Mouse (Mus musculus): ENCODE results near the gene Pdgfc.
A peak's percentile ranks its signal among the peaks of the same experiment; 100 is the strongest.

Gene Pdgfc

DNA sequence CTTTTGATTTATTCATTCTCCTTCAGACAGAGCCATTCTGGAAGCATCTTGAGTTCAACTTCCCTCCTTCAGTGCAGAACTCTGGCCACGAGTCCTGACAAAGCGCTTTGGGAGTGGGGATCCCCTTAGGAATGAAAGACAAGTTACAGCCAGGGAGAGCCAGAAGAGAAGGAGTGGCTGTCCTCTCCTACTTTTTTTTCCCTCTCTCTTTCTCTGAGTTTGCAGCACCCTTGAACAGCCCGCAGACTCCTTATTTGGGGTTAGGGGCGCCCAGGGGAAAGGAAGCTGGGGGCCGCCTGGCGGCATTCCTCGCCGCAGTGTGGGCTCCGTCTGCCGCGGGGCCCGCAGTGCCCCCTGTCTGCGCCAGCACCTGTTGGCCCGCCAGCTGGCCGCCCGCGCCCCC lies at the start of gene Pdgfc:
Gene Pdgfc, plus strand, starts transcription at position 266 of the 403 bp plus-strand sequence.
- DNase-seq (ENCODE audit: extremely low read depth, low read depth, low spot score): no peak

DNA sequence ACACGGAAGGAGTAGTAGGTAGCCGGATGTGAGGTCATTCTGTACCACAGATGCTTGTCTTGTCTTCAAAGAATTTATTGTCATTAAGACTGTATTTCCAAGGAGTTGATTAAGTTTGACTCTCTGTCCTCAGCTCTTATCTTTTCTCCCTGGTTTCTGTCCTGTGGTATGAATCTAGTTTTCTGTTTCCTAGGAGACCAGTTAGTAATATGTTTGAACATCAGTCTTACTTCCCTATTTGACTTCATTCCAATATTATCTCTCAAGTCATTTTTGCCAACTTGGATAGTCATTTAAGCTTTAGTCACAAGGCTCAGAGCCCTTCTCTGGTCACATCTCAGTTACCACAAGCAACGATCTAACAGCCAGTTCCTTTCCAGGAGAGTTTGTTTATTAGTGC lies 27.0 kb upstream of the Pdgfc start:
- no peak for DNase-seq (ENCODE audit: extremely low read depth, low read depth, low spot score)

DNA sequence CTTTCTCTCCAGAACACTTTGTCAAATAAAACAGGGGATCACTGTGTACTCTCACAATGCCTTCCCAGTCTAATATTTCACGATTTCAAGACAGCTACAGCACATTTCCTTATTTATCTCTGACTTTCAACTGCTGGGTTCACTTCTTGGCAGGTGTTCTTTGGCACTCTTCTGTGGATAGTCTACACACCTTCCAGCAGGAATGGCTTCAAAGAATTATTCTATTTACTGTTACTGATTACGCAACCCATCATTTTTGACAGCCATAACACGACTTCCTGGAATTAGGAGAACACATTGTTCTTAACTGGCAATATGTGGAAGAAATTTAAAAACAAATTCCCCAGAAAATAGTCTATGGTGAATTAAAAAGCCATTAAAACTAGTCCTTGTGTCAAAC lies 26.3 kb upstream of the Pdgfc start:
- peak; percentile 71 for DNase-seq (ENCODE audit: extremely low read depth, low read depth, low spot score)

DNA sequence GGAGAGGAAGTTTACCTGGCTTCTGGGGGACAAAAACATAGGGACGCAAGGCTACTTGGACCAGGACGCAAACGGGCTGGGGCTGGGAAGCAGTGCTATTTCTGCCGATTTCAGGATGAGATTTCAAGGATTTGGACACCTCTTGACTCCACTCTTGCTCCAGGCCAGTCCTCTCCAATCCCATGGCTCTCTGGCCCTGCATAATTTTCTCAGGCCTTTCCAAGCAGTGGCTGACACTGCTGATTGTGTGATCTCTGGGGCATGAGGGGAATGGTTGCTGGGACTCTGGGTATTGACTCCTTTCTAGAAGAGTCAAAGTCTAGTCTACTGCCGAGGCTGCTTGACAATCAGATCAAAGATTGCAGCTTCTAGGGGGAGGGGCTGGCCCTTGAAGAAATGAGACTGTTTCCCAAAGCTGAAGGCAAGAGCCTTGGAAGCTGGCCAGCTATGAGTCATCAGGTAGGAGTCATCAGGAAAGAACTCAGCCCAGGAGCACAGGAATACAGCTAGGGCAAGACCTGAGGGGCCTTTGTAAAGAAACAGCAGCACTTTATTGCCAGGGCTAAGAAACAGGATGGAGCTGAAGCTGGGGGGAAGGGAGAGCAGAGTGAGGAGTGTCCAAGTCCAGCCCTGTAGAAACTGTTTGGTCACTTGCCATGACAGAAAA lies 18.7 kb upstream of the Pdgfc start:
- DNase-seq (ENCODE audit: extremely low read depth, low read depth, low spot score): no peak

DNA sequence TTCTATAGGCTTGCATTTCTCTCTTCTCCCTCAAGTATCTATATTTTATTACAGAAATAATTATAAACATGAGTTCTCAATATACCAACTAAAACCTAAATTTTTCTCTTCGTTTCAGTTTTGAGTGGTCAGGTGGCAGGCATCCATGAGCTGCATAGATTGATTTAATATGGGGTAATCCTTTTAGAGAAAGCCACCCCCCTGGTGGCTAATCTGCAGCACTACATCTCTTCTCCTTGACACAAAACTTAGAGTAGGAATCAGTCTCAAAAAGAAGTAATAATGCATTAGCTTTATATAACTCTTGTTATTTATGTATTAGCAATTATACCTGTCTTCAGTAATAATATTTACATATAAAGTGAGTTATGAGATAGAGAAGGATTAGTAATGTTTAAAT lies 16.2 kb upstream of the Pdgfc start:
- no peak for DNase-seq (ENCODE audit: extremely low read depth, low read depth, low spot score)

DNA sequence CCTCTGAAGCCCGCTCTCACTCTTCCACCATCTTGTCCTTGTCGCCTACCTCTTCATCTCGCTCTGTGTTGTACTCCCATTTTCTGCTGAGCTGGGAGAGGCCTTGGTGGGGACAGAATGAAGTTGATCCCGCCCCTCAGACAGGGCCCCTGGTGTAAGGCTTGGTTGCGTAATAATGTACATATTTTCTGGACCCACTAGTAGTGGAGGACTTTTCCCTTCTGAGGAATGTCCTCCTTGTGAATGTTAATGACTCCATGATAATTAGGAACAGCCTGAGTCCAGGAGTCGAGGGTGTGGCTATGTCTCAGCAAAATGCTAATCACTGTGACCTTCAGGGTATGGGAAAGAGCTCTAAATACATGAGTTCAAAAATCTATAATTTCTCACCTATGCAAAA lies 14.4 kb upstream of the Pdgfc start:
- DNase-seq (ENCODE audit: extremely low read depth, low read depth, low spot score): no peak

DNA sequence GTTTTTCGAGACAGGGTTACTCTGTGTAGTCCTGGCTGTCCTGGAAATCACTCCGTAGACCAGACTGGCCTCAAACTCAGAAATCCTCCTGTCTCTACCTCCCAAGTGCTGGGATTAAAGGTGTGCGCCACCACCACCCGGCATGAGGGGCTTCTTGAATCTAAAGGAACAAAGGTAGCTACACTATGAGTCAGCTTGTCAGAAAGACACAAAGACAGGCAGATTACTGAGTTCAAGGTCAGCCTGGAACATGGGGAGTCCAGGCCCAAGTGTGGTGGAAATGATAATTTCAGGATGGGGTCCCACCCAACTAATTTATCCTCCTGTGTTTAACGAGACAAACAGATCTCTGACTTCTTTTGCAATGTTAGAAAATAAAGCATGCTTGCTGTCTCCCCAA lies 13.9 kb upstream of the Pdgfc start:
- no peak for DNase-seq (ENCODE audit: extremely low read depth, low read depth, low spot score)

DNA sequence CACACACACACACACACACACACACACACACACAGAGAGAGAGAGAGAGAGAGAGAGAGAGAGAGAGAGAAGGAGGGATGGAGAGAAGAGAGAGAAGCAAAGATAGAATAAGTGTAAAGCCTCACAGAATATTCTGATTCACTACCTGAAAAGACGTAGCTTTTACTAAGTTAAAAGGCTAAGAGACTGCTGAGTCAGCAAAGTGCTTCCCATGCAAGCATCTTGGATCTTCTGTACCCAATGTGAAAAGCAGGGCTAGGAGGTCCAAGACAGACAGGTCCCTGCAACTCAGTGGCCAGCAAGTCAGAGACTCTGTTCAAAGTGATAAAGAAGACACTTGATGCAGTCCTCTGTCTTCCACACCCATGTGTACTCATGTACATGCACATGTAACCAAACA lies 13.4 kb upstream of the Pdgfc start:
- no peak for DNase-seq (ENCODE audit: extremely low read depth, low read depth, low spot score)

DNA sequence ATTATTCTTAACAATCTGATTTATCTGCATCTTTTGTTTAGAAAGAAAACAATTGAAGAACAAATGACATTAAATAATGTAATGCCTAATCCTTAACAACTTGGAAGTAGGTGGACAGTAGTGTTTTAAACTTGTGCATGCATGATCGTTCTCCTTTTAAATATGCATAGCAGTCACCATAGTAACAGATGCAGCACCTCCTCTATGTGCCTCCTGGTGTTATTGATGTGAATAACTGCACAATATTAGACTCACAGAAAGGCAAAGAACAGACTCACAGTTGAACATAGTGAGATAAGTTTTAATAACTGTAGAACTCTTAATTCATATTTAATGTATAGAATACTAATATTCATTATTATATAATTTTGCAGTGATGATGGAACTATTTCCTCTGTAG lies 12.6 kb upstream of the Pdgfc start:
- no peak for DNase-seq (ENCODE audit: extremely low read depth, low read depth, low spot score)

DNA sequence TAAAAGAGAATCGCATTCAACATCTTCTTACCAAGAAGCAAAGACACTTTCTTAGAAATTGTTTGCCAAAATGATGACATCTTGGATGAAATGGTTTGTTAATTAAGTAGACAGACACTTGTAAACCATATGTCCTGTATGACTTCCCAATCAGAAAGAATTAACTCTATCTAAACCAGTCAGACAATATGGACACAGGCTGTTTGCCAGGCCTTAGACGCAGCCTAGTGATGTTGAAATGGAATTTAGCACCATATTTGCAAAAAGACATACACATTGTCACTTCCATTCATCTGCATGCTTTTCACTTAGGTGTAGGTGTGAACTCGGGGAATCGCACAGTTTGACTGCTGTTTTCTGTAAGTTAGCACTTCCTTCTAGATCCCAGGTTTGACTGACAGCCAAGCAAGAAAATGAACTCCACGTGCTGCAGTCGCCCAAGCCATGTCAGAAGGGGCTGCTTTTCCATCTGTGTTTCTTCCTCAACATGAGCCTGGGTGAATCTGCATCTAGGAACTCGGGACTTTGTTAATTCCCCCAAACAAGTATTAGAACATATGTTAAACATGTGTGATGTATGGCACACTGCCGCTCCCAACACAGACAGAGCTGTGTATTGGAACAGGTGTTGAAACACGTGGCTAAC lies 10.5 kb upstream of the Pdgfc start:
- no peak for DNase-seq (ENCODE audit: extremely low read depth, low read depth, low spot score)

DNA sequence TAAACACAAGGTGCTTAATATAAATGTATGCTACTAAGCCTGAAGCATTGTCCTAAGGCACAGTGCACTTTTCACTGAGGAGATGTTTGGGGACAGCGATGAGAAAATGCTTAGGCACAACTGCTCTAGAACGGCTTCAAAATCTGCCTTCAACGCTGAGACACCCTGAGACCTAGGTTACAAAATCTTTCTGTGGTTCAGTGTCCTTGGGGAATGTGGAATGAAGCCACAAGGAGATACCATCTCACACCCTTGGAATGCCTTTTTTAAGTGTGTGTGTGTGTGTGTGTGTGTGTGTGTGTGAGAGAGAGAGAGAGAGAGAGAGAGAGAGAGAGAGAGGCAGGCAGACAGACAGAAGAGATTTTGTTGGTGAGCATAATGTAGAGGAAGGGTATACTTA lies 7.9 kb upstream of the Pdgfc start:
- DNase-seq (ENCODE audit: extremely low read depth, low read depth, low spot score): no peak

DNA sequence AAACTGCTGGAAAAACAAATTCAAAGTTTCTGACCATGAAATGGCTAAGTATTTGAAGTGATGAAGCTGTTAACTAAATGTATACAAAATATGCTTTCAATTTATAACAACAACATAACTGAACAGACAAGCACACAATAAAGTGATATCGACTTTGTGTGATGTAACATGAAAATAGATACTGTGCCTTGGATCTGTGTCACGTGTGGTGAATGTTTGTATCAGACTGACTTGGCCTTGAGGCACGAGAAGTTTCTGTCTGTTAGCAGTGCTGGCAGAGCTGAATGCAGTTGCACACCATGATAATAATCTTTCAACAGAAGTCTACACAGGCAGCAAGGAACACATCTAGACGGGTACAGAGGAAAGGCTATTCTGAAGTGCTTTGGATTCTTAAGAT lies 6.9 kb upstream of the Pdgfc start:
- DNase-seq (ENCODE audit: extremely low read depth, low read depth, low spot score): no peak

DNA sequence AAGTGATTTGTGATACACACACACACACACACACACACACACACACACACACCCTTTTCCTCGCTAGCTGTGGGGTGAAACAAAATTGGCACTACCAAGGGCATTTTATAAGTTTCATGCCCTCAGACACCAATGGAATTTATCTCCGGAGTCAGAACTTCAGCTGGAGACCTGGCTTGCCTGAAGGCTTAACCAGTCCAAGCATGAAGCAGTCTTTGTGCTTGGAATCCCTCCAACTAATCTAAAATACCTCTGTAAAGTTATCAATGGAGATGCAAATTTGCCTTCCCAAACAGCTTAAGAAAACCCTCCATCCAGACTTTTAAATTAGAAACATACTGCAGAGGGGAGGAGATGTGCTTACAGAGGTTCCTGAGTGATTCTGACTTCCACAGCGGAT lies 6.3 kb upstream of the Pdgfc start:
- DNase-seq (ENCODE audit: extremely low read depth, low read depth, low spot score): no peak

DNA sequence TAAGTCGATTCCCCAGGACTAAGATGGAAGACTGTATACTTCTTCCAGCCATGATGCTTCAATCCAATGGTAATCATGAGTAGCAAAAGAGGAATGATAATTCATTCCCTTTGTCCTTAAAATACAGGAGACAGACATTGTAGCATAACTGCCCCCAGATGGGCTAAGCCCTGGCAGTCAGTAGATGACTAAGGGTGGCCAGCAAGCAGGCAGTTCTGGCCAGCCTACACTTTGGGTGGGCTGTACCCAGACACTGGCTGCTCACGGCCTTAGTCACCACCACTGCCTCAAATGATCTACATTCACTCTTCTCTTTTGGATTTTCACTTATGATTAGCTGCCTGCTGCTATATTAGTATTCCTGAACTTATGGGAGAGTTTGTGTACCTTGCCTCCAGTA lies 5.9 kb upstream of the Pdgfc start:
- DNase-seq (ENCODE audit: extremely low read depth, low read depth, low spot score): no peak

DNA sequence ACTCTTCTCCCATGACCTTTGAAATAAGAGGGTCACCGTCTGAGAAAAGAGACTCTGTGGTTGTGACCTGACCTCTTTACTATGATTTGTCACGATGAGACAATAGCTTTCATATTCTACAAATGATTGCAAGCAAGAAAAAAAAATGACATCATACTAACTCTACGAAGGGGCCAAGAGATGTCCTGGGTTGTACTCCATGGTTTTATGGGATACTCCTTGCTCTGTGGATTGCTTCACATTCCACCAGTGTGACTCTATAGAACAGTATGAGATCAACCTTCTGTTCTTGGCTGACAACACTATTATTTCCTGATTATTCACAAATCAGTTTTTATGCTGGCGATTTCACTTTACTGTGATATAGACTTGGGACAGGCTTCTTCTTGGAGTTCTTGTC lies 4.2 kb upstream of the Pdgfc start:
- DNase-seq (ENCODE audit: extremely low read depth, low read depth, low spot score): no peak

DNA sequence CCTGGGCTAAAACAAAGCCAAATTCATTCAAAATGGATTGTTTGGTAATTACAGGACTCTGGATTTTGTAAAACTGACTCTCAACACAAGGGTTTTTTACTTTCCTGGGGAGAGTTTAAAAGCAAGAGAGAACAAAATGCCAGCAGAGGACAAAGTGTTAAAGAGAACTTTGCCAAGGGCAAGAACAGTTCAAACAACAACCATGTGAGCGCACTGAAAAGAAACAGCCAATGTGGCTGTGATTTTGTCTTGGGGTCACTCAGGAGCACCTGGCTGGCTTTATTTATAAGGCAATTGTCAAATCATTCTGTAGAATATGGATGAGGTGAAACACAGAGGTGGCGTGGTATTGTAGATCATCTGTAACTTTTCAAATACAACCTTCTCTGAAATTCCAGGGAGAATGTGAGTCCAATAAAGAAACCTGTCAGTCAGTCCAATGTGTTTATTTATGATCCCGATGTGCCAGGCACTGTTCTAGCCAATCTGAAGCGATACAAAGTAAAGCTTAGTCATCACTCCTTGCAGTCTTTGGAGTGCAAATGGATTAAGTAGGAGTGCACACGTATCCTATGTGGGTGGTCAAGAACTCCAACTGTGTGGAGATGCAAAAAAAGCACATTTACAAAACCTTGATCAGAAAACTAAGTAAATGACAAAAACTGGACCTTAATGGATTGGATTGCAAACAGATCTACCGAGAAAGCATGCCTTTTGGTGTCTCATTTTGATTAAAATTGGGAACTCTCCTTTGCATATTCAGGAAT lies 1.7 kb upstream of the Pdgfc start:
- no peak for DNase-seq (ENCODE audit: extremely low read depth, low read depth, low spot score)

DNA sequence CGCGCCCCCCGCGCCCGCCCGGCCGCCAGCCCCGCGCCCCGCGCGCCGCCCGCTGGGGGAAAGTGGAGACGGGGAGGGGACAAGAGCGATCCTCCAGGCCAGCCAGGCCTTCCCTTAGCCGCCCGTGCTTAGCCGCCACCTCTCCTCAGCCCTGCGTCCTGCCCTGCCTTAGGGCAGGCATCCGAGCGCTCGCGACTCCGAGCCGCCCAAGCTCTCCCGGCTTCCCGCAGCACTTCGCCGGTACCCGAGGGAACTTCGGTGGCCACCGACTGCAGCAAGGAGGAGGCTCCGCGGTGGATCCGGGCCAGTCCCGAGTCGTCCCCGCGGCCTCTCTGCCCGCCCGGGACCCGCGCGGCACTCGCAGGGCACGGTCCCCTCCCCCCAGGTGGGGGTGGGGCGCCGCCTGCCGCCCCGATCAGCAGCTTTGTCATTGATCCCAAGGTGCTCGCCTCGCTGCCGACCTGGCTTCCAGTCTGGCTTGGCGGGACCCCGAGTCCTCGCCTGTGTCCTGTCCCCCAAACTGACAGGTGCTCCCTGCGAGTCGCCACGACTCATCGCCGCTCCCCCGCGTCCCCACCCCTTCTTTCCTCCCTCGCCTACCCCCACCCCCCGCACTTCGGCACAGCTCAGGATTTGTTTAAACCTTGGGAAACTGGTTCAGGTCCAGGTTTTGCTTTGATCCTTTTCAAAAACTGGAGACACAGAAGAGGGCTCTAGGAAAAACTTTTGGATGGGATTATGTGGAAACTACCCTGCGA lies 517 bp downstream of the Pdgfc start:
- DNase-seq (ENCODE audit: extremely low read depth, low read depth, low spot score): no peak

DNA sequence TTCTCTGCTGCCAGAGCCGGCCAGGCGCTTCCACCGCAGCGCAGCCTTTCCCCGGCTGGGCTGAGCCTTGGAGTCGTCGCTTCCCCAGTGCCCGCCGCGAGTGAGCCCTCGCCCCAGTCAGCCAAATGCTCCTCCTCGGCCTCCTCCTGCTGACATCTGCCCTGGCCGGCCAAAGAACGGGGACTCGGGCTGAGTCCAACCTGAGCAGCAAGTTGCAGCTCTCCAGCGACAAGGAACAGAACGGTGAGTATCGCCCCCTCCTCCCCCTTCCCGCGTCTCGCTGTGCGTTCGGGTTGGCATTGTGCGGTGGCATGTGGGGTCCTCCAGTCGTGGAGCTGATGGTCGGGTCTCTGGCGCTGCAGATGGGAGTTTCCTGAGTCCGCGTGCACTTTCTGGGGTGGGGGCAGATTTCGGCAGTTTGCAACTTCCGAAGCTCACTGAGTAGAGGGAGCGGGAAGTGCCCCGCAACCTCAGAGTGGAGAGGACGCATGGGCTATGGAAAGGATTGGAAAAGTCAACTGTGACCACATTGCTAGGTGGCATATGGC lies 1.2 kb downstream of the Pdgfc start:
- DNase-seq (ENCODE audit: extremely low read depth, low read depth, low spot score): no peak

DNA sequence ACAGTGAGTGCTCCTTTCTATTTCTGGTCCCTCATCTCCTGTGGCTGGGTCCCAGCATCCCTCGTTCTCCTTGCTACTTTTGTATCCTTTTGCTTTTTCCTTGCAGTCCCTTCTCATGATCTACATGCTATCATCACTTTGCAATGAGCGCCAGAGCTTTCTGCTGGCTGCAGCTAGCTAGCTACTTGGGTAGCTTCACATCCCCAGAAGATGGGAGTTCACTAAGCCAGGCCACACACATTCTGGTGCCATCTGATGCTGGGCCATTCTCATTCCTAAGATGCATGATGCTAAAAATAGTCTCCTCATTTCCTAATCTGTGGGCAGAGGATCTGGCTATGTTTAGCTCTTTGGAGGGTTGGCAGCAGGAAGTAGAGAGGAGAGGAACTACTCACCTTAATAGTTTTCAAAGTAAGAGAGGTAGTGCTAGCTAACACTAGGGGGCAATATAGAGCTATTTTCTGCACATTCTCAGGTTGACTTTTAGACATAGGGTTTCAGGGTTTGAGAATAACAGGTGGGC lies 3.0 kb downstream of the Pdgfc start:
- no peak for DNase-seq (ENCODE audit: extremely low read depth, low read depth, low spot score)

DNA sequence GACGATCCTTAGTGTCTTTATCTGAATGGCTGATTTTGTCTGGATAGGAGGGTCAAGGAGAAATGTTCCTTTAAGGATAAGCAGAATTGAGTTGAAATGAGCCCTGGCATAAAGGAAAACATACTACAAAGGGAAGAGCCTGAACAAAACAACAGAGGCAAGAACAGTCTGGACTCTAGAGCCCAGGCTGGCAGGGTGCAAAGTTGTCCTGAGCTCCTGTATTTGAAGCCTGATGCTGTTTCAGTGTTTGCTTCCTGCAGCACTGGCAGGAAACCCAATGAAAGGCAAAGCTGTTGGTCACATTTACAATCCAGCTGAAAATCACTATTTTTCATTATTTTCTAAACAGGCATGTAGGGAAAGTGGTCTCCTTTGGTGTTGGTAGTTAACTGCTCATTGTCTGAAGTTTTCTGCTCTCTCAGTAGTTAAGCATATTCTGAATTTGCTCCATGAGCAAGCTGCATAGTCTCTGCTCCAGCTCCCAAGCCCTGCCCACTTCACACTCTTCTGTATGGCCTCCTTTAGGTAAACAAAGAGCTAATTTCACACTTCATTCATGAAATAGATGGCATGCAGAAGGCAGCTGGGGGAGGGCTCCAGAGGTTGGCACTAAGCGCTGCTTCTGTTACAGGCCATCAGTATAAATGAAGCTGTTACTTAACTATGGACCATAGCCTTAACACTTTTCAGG lies 8.6 kb downstream of the Pdgfc start:
- DNase-seq (ENCODE audit: extremely low read depth, low read depth, low spot score): no peak
